Mouse (Mus musculus) heart, embryonic 11.5 days (tissue): Measurements from ENCODE around the gene Actr10. TPM values are rescaled to one million over a fixed set of nuclear protein-coding genes. Genes with fewer than 3 reads are reported as not detected.

Experiments used
- polyA plus RNA-seq: library from polyadenylated mRNA; unstranded; fragments of >200 nt; fragmentation: Nextera tagmentation; extraction: Ambion mirVana; gene quantifications from 2 replicates; pipeline ENCODE4 v1.2.1, GENCODE M21; 2014

Gene Actr10
- polyA plus RNA-seq, 1 experiment from 2014 or later: 201 TPM

Other genes with a start within 250 kb of the Actr10 start
- gene Frmd6, start 112.3 kb upstream of the Actr10 start, polyA plus RNA-seq: 18.7 and 23.6 TPM in 2 replicates
- gene Psma3, start 36.8 kb downstream of the Actr10 start, polyA plus RNA-seq: 464 and 474 TPM in 2 replicates
- 27.1 and 28.8 TPM in 2 replicates for gene Arid4a, start 78.1 kb downstream of the Actr10 start, polyA plus RNA-seq
- 0.44 and 0.63 TPM in 2 replicates for gene Tomm20l, start 173.6 kb downstream of the Actr10 start, polyA plus RNA-seq
- gene Timm9, start 198.8 kb downstream of the Actr10 start, polyA plus RNA-seq: 107 and 118 TPM in 2 replicates
- 10.2 and 15.4 TPM in 2 replicates for gene 2700049A03Rik, start 199.0 kb downstream of the Actr10 start, polyA plus RNA-seq